Mouse (Mus musculus): ENCODE measurements around the gene Shld2. TPM values are rescaled to one million over a fixed set of nuclear protein-coding genes. Genes with fewer than 3 reads are reported as not detected.

Gene Shld2
- polyA plus RNA-seq, 1 experiment from 2014 or later = 10.1 TPM

Other genes with a start within 250 kb of the Shld2 start
- 0.44 and 0.61 TPM in 2 replicates for gene Anxa8, start 224.5 kb downstream of the Shld2 start, polyA plus RNA-seq (2014; fragmentation: Nextera tagmentation; extraction: Ambion mirVana)
- not detected in 2 replicates for gene A630023A22Rik, start 207.7 kb downstream of the Shld2 start, polyA plus RNA-seq (2014; fragmentation: Nextera tagmentation; extraction: Ambion mirVana)
- 0.06 and 0.11 TPM in 2 replicates for gene Npy4r, start 158.0 kb downstream of the Shld2 start, polyA plus RNA-seq (2014; fragmentation: Nextera tagmentation; extraction: Ambion mirVana)
- 0.24 and 0.42 TPM in 2 replicates for gene Gprin2, start 108.8 kb downstream of the Shld2 start, polyA plus RNA-seq (2014; fragmentation: Nextera tagmentation; extraction: Ambion mirVana)
- 0.46 and 0.49 TPM in 2 replicates for gene Syt15, start 90.9 kb downstream of the Shld2 start, polyA plus RNA-seq (2014; fragmentation: Nextera tagmentation; extraction: Ambion mirVana)
- 77.3 and 112 TPM in 2 replicates for gene Glud1, start 234 bp upstream of the Shld2 start, polyA plus RNA-seq (2014; fragmentation: Nextera tagmentation; extraction: Ambion mirVana)
- not detected in 2 replicates for gene Fam25c, start 44.9 kb upstream of the Shld2 start, polyA plus RNA-seq (2014; fragmentation: Nextera tagmentation; extraction: Ambion mirVana)
- 7.5 and 10.0 TPM in 2 replicates for gene Sncg, start 64.3 kb upstream of the Shld2 start, polyA plus RNA-seq (2014; fragmentation: Nextera tagmentation; extraction: Ambion mirVana)
- gene Mmrn2, start 65.0 kb upstream of the Shld2 start, polyA plus RNA-seq (2014; fragmentation: Nextera tagmentation; extraction: Ambion mirVana) = 7.9 and 12.1 TPM in 2 replicates
- gene Bmpr1a, start 192.8 kb upstream of the Shld2 start, polyA plus RNA-seq (2014; fragmentation: Nextera tagmentation; extraction: Ambion mirVana) = 41.7 and 65.8 TPM in 2 replicates
- gene 9230112D13Rik, start 212.3 kb upstream of the Shld2 start, polyA plus RNA-seq (2014; fragmentation: Nextera tagmentation; extraction: Ambion mirVana) = not detected in 2 replicates